Mouse (Mus musculus): ENCODE data around the gene Tnfaip1.
"Not testable (repeated sequence)": the region's sequence is repeated elsewhere in the genome, so short reads cannot be mapped to it uniquely, and the experiment has no call there.

Tnfaip1 gene

DNA sequence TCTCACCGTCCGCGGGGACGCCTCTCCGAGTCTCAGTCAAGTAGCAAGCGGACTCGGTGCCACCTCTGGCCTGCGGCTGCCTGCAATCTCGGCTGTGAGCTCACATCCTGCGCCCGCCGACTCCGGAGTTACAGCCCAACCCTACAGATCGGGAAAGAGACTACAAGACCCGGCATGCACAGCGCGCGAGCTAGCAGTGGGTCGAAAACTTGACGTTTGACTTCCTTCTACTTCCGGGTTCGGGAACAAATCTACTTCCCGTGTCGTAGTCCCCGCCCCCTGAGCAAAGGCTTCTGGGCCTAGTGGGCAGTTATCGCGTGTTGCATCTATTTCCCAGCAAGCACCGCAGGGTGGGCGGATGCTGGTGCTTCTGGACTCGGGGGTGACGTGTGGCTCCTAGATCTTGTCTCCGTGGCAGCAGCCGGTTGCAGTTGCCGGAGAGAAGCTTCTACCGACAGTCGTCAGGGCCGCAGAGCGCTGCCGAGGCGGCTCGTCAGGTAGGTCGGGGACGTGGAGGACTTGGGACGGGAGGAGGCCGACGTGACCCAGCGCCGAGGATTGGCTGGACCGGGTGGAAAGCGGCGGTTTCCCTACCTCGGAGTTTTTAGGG, at the start of gene Tnfaip1, which contains the start of gene Ift20:
Tnfaip1 (minus strand) TSS at position 253 of the 610 bp plus-strand sequence.
Ift20 (plus strand) TSS at position 282 of the 610 bp plus-strand sequence.
- peak; percentile 100 for DNase-seq (ENCODE audit: low read depth)

DNA sequence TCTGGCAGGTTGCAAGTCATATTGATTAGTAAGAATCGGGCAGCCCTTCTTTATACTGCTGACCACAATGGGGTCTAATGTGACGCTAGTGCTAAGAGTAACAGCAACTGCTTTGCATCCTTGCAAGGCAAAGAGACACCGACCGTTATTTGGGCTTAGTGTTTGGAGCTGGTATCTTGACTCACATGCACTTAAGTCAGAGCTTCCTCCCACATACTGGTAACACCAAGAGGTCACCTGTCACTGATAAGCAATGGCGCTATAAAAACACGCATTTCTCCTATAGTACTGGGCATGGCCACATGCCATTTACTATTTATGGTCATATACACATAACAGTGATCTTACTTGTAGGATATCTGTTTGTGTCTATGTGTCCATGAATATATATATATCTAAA, 46.7 kb upstream of the Tnfaip1 start:
- peak; percentile 11 for DNase-seq (ENCODE audit: low read depth)

DNA sequence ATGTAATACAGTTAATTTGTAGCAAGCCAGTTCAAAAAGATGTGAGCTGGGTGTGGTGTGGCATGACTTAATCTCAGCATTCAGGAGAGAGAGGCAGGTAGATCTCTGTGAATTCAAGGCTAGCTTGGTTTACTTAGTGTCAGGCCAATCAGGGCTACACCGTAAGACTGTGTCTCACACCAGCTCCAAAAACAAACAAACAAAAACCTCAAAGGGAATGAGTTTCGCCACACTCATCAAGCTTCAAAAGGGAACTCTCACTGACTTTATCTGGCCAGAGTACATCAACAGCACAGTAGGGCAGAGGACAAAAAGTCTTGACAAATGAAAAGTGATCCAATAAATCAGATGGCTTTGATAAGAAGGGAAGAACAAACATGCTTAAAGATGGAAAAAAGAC, 38.8 kb upstream of the Tnfaip1 start:
- no peak for DNase-seq (ENCODE audit: low read depth)

DNA sequence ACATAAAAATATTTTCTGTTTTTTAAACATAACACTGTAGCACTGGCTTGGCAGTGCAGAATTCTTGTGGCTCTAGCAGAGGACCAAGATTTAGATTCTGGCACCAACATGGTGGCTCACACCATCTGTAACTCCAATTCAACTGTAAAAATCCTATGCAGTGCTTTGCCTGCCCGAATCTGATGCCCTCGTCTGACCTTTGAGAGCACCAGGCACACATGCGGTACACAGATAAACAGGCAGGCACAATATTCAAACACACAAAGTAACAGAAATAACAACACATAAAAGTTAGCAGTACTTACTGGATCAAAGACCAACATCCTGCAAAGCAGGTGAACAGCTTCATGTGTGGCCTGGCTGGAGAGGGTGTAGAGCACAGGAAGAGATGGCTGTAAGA, 38.4 kb upstream of the Tnfaip1 start:
- no peak for DNase-seq (ENCODE audit: low read depth)

DNA sequence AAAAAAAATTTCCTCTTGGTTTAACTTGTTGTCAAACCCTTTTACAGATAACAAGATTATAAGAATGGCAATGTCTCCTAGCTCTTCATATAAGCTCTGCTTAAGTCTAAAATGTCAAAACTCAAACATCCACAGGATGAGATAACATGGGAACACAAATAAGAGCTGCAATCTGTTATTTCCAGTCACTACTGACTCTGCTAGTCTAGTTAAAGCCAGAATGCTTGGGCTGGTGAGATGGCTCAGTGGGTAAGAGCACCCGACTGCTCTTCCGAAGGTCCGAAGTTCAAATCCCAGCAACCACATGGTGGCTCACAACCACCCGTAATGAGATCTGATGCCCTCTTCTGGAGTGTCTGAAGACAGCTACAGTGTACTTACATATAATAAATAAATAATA, 37.9 kb upstream of the Tnfaip1 start:
- DNase-seq (ENCODE audit: low read depth) = not testable (repeated sequence)

DNA sequence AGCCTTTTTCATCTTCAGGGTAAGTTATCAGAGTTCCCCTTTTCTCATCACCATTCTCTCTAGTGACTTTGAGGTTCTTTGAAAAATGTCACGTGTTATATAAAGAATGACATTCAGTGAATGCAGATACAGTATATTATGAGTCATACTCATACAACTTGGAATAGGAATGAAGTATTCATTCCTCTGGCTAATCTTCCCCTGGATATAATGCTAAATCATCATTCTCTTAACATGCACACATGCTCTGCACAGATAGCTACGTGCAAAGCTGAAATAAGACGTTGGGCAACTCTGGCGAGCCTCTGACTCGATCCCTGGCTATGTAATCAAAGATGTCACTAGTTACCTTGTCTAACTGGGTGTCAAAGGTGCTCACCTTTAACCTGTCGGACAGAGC, 35.7 kb upstream of the Tnfaip1 start:
- DNase-seq (ENCODE audit: low read depth) = no peak

DNA sequence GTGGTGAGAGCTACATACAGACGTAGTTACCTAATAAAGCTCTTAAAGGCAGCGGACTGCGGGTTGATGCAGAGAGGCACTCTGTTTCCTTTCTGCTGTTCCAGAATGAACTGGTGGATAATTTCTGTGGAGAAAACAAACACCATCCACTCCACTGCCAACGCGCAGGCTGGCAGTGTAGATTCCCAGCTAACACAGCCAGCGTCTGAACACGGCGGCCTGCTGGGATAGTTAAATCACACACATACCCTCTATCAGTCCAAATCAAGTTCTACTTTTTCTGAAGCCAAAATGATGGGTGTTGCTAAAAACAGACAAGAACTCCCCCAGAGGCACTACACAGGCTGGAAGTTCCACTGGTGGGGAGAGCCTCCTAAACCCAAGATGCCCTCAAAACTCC, 35.3 kb upstream of the Tnfaip1 start:
- DNase-seq (ENCODE audit: low read depth) = no peak

DNA sequence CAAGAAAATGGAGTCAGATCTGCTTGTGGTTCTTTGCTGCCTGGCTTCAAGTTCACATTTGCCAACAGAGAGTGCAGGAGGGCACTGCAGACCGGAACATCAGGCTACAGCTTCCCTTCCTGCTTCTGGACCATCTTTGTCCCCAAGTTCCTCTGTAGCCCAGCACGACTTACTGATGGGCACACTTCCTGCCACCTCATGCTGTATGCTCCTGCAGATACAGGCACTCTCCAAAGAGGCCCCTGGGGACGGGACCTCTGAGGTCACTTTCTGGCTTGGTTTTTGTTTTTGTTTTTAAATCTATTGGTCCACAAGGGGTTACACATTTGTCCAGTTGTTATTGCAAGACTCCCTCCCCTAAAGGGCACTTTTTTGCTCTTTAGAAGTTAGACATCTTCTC, 33.7 kb upstream of the Tnfaip1 start:
- DNase-seq (ENCODE audit: low read depth) = peak; percentile 66

DNA sequence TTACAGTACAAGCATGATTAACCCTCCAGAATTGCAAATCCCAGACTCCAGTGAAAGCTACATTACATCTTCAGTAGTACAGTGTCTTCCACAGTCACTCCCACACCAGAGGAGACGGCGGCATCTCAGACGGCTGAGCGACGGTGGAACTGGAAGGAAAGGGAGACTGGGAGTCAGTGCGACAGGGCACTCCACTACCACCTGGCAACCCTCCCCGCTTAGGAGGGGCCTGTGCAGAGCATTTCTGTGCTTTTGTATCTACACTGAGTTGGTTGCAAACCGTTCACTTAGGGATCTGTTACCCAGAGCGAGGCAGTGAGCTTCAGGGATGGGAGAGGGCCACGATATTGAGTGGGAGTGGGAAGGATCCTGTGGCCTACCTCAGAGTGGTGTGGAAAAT, 32.7 kb upstream of the Tnfaip1 start:
- DNase-seq (ENCODE audit: low read depth) = no peak

DNA sequence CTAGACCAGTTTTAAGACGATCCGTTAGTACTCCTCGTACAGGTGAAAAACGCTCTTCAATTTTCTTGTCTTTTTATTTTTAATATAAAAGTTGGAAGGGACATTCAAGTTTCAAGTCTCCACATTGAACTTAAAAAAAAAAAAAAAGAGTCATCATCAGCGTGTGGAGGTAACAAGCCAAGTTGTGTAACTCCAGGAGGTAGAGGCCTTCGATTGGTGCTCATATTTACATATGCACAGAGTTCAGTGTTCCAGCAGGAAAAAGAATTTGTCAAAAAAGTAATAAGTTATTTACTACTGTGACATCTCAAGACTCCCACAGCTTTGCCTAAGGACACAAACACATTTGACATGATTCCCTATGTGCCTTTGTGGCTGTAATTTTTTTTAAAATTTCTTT, 31.5 kb upstream of the Tnfaip1 start:
- no peak for DNase-seq (ENCODE audit: low read depth)

DNA sequence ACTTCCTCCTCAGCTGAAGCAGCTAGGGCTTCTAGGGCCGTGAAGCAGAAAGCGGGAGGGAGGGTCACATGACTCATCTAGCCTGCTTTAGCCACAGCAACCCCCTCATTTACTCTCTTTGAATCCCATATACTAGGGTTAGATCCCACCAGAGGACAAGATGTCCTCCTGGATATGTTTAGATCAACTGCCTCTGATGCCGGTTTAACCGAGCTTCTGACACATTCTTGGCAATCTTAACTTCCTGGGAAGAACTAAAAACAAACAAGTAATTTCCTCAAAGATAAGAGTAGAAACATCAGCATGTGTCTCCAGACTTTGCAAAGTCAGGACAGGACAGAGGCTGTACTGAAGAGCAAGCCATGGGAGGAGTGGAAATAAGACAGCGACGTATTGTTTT, 30.6 kb upstream of the Tnfaip1 start:
- peak; percentile 89 for DNase-seq (ENCODE audit: low read depth)

DNA sequence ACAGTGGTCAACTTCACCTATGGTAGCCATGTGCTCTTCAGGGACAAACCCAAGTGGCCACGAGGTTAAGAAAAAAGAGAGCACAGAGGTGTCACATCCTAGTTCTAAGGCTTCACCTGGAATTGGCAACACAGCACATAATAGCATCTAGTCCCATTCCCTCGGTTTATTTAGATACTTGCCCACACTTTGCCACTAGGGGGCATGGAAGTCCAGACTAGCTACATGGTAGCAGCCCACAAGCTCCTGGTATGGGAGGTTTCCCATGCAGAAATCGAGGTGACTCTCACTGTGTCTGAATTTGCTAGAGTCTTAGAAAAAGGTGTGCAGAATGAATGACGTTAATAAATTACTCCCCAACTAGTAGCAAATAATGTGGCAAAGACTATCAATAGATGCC, 24.3 kb upstream of the Tnfaip1 start:
- DNase-seq (ENCODE audit: low read depth) = peak; percentile 83

DNA sequence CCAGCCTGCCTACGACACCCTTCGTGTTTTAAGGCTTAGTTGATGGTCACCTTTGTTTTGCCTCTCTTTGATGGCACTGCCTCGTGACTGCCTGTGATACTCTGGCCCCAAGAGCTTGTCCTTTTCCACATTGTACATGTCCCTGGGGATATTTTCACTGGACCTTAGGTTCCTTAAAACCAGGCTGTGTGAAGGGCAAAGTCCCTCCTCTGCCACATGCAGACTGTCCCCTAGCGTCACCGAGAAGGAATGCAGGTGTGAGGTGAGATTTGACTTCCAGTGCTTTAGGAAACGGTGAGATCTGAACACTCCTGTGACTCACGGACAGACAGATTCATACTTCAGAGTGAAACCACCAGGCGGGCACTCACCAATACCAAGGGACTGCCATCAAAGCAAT, 21.1 kb upstream of the Tnfaip1 start:
- DNase-seq (ENCODE audit: low read depth) = no peak

DNA sequence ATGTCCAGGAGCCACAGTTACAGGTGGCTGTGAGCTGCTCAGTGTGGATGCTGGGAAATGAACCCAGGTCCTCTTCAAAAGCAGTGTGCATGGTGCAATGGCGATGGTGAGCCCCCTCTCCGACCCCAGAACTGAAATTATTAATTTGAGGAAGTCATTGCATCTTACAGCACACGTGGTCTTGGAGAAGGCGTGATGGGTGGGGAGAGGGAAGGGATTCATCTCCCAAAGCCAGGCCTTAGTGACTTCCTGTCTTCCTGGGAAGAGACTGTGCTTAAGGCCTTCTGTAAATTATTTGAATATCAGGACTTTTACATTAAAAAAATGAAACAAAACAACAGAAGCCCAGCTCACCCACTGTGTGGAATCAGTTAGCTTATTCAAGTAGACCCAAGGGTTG, 19.9 kb upstream of the Tnfaip1 start:
- no peak for DNase-seq (ENCODE audit: low read depth)

DNA sequence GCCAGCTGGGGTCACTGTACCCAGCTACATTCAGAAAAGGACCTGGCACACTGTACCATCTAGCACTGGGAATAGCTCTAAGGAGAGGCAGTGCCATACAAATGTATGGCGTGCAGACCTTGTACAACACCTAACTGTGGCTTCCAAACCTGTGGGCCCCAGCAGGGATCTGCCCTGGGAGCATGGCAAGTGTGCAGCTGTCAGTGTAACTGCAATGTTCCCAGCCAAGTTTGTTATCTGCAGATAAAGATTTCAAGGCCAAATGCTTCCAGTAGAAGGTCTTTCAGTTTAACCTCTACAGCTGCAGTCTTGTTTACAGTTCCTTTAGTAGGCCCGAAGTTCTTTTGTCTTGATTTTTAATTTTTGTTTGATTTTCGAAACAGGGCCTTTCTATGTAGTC, 19.5 kb upstream of the Tnfaip1 start:
- peak; percentile 66 for DNase-seq (ENCODE audit: low read depth)

DNA sequence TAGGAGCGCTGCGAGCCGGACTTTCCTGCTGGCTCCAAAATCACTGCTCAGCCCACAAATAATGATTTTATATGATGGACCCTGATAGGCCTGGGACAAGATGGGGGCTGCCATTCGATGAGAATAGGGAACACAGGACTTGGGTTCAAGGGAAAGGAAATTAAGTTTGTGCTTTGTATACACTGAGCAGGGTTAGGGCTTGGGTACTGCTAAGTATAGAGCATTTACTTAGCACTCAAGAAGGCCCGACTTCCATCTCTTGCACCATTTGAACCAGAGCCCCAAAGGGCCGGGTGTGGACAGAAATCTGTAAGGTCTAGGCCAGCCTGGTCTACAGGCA, 14.9 kb upstream of the Tnfaip1 start:
- DNase-seq (ENCODE audit: low read depth) = no peak

DNA sequence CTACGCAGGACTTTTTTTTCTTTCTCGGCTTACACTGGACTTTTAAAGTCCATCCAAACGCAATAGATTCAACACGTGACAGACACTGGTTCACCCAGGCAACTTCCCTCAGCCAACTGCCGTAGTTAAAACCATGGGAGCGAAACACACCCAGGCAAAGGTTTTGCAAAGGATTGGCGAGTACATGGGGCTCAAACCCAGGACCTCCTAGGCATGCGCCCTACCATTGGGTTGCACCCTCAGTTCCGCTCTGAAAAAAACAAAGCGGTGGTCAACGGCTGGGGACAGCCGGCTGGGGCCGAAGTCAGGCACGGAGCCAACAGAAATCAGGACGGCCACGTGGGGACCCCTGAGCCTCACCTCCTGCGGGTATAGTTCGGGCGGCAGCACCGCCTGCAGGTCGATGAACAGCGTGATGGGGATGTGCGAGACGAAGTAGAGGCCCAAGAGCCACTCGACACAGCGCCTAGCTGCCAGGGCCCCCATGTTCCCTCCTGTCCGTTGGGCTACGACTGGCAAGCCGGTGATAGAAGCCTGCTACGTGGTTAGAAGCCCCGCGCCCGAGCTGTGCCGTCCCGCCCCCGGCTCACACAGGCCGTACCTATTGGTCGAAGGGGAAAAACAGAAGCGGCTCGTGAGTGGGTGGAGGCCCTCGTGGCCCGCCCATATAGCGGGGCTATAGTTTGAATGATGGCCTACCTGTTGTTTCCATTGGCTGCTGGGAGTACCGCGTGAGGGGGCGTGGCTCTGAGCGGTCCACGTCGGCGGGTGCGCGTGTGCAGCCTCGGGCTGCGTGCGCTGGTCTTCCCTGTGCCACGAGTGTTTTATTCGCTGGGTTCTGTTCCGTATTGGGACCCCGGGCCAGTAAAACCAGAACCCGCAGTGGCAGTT, 14.3 kb upstream of the Tnfaip1 start, which contains the start of gene Tmem97:
Tmem97 (minus strand) TSS at position 610 of the 891 bp plus-strand sequence.
- peak; percentile 98 for DNase-seq (ENCODE audit: low read depth)

DNA sequence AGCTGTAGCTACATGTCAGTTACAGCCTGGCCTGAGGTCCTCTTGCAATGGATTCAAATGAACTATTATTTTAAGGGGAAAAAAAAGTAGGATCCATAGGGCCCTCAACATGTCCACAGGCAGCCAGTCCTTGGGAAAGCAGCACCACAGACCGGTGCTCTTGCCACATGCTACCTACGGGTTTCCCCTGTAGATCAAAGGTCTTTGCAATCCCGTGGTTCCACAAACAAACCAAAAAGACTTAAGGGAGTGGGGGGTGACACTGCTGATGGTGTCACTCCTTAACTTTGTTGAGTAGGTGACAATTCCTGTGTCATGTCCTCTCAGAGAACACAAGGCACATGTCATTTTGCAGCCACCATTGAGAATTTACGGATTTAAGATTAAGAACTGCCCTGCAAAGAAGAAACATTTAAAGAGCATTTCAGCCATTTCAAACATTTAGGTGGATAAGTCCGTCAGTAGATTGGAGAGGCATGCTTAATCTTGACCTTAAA, 13.4 kb upstream of the Tnfaip1 start:
- peak; percentile 52 for DNase-seq (ENCODE audit: low read depth)

DNA sequence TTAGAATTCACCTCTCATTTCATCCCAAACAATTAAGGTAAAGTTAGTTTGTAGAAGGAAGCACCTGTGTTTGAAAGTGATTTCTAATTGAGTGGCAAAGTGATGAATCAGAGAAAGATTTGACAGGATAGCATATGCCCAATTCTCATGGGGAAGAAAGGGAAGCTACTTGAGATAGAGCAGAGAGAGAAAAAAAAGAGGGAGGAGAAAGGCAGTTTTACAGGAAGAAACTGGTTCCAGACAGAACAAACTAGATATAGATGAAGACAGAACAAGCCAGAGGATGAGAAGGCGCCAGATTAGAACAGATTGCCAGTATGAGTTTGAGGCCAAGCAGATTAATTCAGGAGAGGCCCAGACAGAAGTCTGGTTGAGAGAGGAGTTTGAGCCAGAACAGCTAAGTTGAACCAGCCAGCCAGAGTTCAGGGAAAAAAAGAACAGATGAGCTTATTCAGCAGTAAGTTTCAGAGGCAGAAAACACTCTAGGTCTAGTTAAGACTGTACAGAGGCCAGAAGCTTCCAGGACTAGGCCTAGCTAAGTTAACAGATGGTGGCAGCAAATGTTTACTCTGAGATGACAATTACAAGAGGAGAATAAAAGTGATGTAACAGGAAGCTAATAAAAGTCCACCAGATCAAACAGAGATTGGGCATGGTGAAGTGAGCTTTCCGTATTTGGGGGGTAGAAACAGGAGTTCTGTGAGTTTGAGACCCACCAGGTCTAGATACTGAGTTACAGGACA, 11.8 kb upstream of the Tnfaip1 start:
- DNase-seq (ENCODE audit: low read depth) = peak; percentile 49

DNA sequence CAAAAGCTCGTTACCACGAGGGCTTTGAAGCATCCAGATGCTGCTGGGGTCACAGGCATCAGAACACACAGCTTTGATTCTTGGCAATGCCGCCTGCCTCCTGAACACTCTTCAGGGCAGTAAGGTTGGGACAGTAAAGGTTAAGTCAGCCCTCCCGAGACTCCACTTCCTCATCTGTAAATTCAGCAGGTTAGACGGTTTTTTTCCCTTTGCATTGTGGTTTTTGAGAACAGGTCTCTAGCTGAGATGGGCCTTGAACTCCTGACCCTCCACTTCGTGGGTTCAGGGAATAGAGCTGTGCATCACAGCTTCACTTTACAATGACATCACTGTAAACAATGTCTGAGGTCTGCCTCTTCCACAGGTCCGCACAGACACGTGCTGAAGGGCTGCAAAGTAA, 9.0 kb upstream of the Tnfaip1 start:
- DNase-seq (ENCODE audit: low read depth) = peak; percentile 64

DNA sequence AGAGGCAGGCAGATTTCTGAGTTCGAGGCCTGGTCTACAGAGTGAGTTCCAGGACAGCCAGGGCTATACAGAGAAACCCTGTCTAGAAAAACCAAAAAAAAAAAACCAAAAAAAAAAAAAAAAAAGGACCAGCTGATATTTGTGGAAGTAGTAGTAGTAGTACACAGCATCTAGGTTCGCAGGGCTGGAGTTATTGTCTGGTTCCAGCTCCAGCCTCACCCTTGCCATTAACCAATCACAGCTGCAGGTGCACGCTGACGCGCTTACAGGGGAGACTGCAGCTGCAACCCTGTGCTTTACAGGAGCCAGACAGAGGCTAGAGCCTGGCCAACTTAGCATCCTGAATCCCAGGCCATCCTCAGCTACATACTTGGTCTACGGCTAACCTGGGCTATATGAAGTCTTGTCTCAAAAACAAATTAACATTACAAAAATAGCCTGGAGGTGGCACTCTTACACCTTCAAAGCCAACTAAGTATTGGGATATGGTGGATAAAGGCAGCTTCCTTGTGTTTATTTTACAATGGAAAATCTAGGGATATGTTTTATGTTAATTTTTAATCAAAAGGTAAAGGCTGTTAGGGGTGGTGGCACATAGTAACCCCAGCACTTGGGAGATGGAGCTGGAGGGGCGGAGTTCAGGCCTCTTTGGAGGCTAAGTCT, 8.4 kb upstream of the Tnfaip1 start:
- DNase-seq (ENCODE audit: low read depth) = peak; percentile 45

DNA sequence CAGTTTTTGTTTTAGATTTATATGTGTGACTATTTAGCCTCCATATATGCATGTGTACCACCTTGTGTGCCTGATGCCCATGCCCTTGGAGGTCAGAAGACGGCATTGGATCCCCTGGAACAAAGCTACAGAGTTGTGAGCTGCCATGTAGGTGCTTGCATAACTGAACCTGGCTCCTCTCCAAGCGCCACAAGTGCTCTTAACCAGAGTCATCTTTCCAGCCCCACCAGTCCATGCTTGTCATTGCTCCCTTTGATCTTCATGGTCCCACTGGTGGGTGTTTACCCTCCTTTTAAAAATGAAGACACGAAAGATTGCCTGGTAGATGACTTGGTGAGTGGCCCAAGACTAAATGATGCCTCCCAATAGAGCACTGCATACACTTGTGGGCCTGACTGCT, 4.2 kb upstream of the Tnfaip1 start:
- peak; percentile 35 for DNase-seq (ENCODE audit: low read depth)
